Mouse (Mus musculus) heart, adult 18-20 months (tissue): ENCODE results near the gene Scn1b. TPM values are rescaled to one million over a fixed set of nuclear protein-coding genes. Genes with fewer than 3 reads are reported as not detected.

Experiments
- DNase-seq, 2 experiments: peaks; one replicate each; pipeline ENCODE4 v3.0.0; 2021 to 2022; ENCODE audit warnings: mixed read lengths in 1 of 2
- total RNA-seq, 2 experiments: library from RNA; stranded (reverse); gene quantifications; 2 replicates each; pipeline ENCODE4 v1.2.3; 2021

Scn1b gene
- total RNA-seq, 2 experiments from 2014 or later, result 39.2 to 40.1 TPM

- no peak for DNase-seq
Observed at GRCm38 (mm10) chr7:31086175-31086755, 40.5 kb downstream of the Scn1b start.

- peak; percentile 84 for DNase-seq
Observed at GRCm38 (mm10) chr7:31085171-31085570, 41.6 kb downstream of the Scn1b start.

- DNase-seq, result no peak
Observed at GRCm38 (mm10) chr7:31084140-31084539, 42.7 kb downstream of the Scn1b start.

GRCm38 (mm10) chr7:31082831-31083588 is 43.8 kb downstream of the Scn1b start:
- DNase-seq, result peak; percentile 87 to 91

GRCm38 (mm10) chr7:31082106-31082505 is 44.7 kb downstream of the Scn1b start:
- DNase-seq, result no peak

GRCm38 (mm10) chr7:31081106-31081505 is 45.7 kb downstream of the Scn1b start:
- no peak for DNase-seq

- no peak for DNase-seq
Observed at GRCm38 (mm10) chr7:31080611-31081010, 46.2 kb downstream of the Scn1b start.

- DNase-seq, result no peak
Observed at GRCm38 (mm10) chr7:31079670-31080069, 47.1 kb downstream of the Scn1b start.

GRCm38 (mm10) chr7:31077885-31078445 is 48.8 kb downstream of the Scn1b start:
- DNase-seq, result peak in 1 of 2 experiments; percentile 65

GRCm38 (mm10) chr7:31077470-31077869 is 49.3 kb downstream of the Scn1b start:
- DNase-seq, result no peak

GRCm38 (mm10) chr7:31076492-31076891 is 50.3 kb downstream of the Scn1b start, which contains the start of gene Fxyd3:
TSS of gene Fxyd3 (minus strand) at chr7:31076704.
- DNase-seq, result no peak

GRCm38 (mm10) chr7:31074713-31075069 is 52.1 kb downstream of the Scn1b start:
- DNase-seq, result no peak

- DNase-seq, result no peak
Observed at GRCm38 (mm10) chr7:31074061-31074712, 52.6 kb downstream of the Scn1b start.

- DNase-seq, result no peak
Observed at GRCm38 (mm10) chr7:31073546-31073945, 53.3 kb downstream of the Scn1b start.

GRCm38 (mm10) chr7:31072326-31072725 is 54.5 kb downstream of the Scn1b start:
- DNase-seq, result no peak

- no peak for DNase-seq
Observed at GRCm38 (mm10) chr7:31070324-31070723, 56.5 kb downstream of the Scn1b start.

- no peak for DNase-seq
Observed at GRCm38 (mm10) chr7:31069491-31069890, 57.3 kb downstream of the Scn1b start.

- DNase-seq, result peak in 1 of 2 experiments; percentile 34
Observed at GRCm38 (mm10) chr7:31067836-31068235, 59.0 kb downstream of the Scn1b start.

Other genes with a start within 250 kb of the Scn1b start
- gene Cd22, start 246.7 kb downstream of the Scn1b start, total RNA-seq, result 1 to 10 TPM in 1 of 2 experiments, under 1 TPM in 1; 0.35 to 6.6 TPM
- gene Mag, start 212.1 kb downstream of the Scn1b start, total RNA-seq, result under 1 TPM in 1 of 2 experiments, not detected in 1; 0.15 TPM
- gene Hamp2, start 202.3 kb downstream of the Scn1b start, total RNA-seq, result 1 to 10 TPM; 5.6 to 7.0 TPM
- 10 to 100 TPM; 12.3 to 17.5 TPM for gene Hamp, start 183.0 kb downstream of the Scn1b start, total RNA-seq
- 100 to 1,000 TPM in 1 of 2 experiments, 10 to 100 TPM in 1; 99.4 to 112 TPM for gene Usf2, start 170.2 kb downstream of the Scn1b start, total RNA-seq
- 1 to 10 TPM; 4.2 to 5.2 TPM for gene Lsr, start 153.5 kb downstream of the Scn1b start, total RNA-seq
- not detected for gene Fam187b, start 153.2 kb downstream of the Scn1b start, total RNA-seq
- 10 to 100 TPM; 21.7 to 31.7 TPM for gene Fxyd5, start 84.5 kb downstream of the Scn1b start, total RNA-seq
- gene Fxyd7, start 75.5 kb downstream of the Scn1b start, total RNA-seq, result under 1 TPM; 0.40 to 0.59 TPM
- gene Fxyd1, start 69.8 kb downstream of the Scn1b start, total RNA-seq, result 100 to 1,000 TPM; 861 to 937 TPM
- gene Lgi4, start 67.7 kb downstream of the Scn1b start, total RNA-seq, result 1 to 10 TPM; 2.1 to 4.1 TPM
- 1 to 10 TPM in 1 of 2 experiments, under 1 TPM in 1; 0.87 to 2.5 TPM for gene Fxyd3, start 50.3 kb downstream of the Scn1b start, total RNA-seq
- 1 to 10 TPM; 2.2 to 2.4 TPM for gene Hpn, start 11.7 kb downstream of the Scn1b start, total RNA-seq
- gene Gramd1a, start 28.9 kb upstream of the Scn1b start, total RNA-seq, result 10 to 100 TPM; 26.6 to 34.5 TPM
- not detected for gene Scgb2b2, start 163.5 kb upstream of the Scn1b start, total RNA-seq
- not detected for gene Scgb1b2, start 164.8 kb upstream of the Scn1b start, total RNA-seq
- gene Scgb2b3, start 235.1 kb upstream of the Scn1b start, total RNA-seq, result not detected
- not detected for gene Scgb1b3, start 248.6 kb upstream of the Scn1b start, total RNA-seq